Mouse (Mus musculus) myocyte (in vitro differentiated cells): ENCODE measurements at regions not wholly inside any gene's neighbourhood (a gene's known extent, or its start where the extent isn't known, plus 50 kb on each side); places are given as distances from the start of the nearest gene placed in this dataset.

Source experiments
- H3K27me3 ChIP-seq: one replicate; pipeline ENCODE4 v1.6.1; 2011; ENCODE audit not compliant: control insufficient read depth, insufficient read depth, insufficient read length
- H3K36me3 ChIP-seq: one replicate; pipeline ENCODE4 v1.6.1; 2011; ENCODE audit not compliant: control insufficient read depth, insufficient read depth
- H3K4me2 ChIP-seq: one replicate; pipeline ENCODE4 v1.6.1; 2011; ENCODE audit warnings: low read depth, control low read depth
- H3K4me3 ChIP-seq: one replicate; pipeline ENCODE4 v1.5.1; 2011; ENCODE audit warnings: mild to moderate bottlenecking, control low read depth, moderate library complexity
- H3K79me2 ChIP-seq: one replicate; pipeline ENCODE4 v1.6.1; 2011; ENCODE audit not compliant: control insufficient read depth, insufficient read depth
- H3ac ChIP-seq: one replicate; pipeline ENCODE4 v1.6.1; 2011; ENCODE audit not compliant: control insufficient read depth, insufficient read length
- CEBPB ChIP-seq: IDR thresholded peaks from 2 replicates; pipeline ENCODE4 v1.6.1; 2011; ENCODE audit warnings: mild to moderate bottlenecking, moderate library complexity; ENCODE audit not compliant: poor library complexity, insufficient read depth, severe bottlenecking
- E2F4 ChIP-seq: IDR thresholded peaks from one replicate; pipeline ENCODE4 v1.6.1; 2011; ENCODE audit warnings: mild to moderate bottlenecking, control low read depth, moderate library complexity; ENCODE audit not compliant: insufficient read depth
- MAX ChIP-seq: IDR thresholded peaks from one replicate; pipeline ENCODE4 v1.6.1; 2011; ENCODE audit warnings: low read depth, mild to moderate bottlenecking, control low read depth
- MYOD1 ChIP-seq, 3 experiments: IDR thresholded peaks; one replicate each; pipeline ENCODE4 v1.6.1; 2011; ENCODE audit warnings: control low read depth in 2 of 3, low read depth in 2 of 3, mild to moderate bottlenecking in 2 of 3, moderate library complexity in 1 of 3; ENCODE audit not compliant: insufficient read length in 2 of 3, control insufficient read depth in 1 of 3
- MYOG ChIP-seq, 3 experiments: IDR thresholded peaks; one replicate each; pipeline ENCODE4 v1.6.1; 2011; ENCODE audit warnings: control low read depth in 2 of 3, low read depth in 2 of 3, mild to moderate bottlenecking in 2 of 3; ENCODE audit not compliant: insufficient read length in 2 of 3, control insufficient read depth in 1 of 3, insufficient read depth in 1 of 3
- POLR2A ChIP-seq: IDR thresholded peaks from one replicate; pipeline ENCODE4 v1.6.1; 2011; ENCODE audit warnings: low read depth, mild to moderate bottlenecking, control low read depth, moderate library complexity; ENCODE audit not compliant: insufficient read length
- POLR2AphosphoS2 ChIP-seq: IDR thresholded peaks from one replicate; pipeline ENCODE4 v1.6.1; 2011; ENCODE audit warnings: low read depth, control low read depth; ENCODE audit not compliant: insufficient read length
- REST ChIP-seq: IDR thresholded peaks from one replicate; pipeline ENCODE4 v1.6.1; 2011; ENCODE audit warnings: mild to moderate bottlenecking, control low read depth, moderate library complexity; ENCODE audit not compliant: insufficient read depth, insufficient read length
- SRF ChIP-seq: IDR thresholded peaks from one replicate; pipeline ENCODE4 v1.6.1; 2011; ENCODE audit warnings: low read depth; ENCODE audit not compliant: control insufficient read depth, insufficient read length
- TCF12 ChIP-seq: IDR thresholded peaks from one replicate; pipeline ENCODE4 v1.6.1; 2011; ENCODE audit warnings: mild to moderate bottlenecking, control low read depth; ENCODE audit not compliant: poor library complexity, insufficient read depth, severe bottlenecking
- TCF3 ChIP-seq: IDR thresholded peaks from one replicate; pipeline ENCODE4 v1.6.1; 2011; ENCODE audit warnings: low read depth, control low read depth; ENCODE audit not compliant: insufficient read length
- USF1 ChIP-seq: IDR thresholded peaks from one replicate; pipeline ENCODE4 v1.6.1; 2011; ENCODE audit warnings: low read depth, mild to moderate bottlenecking, control low read depth, moderate library complexity

DNA sequence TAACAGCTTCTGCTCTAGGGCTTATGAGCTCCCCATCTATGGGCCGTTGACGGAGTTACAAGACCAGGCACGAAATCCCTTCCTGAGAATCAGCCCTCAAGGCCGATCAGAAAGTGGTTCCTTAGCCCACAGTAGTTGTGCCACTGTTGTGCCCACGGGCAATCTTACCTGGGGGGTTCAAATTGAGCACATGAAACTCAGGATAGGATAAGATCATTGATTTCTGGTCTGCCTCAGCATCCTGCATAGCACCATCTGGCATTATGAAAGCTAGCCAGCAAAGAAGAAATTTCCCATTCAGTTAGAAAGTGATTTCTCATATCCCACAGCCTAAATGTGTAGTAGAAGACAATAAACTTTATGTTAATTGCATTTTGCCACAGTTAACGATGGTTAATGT is 379.6 kb upstream of the Npvf start:
- no peak for TF ChIP-seq MAX
- no peak for TF ChIP-seq TCF3
- TF ChIP-seq POLR2A = no peak
- no peak for TF ChIP-seq REST
- TF ChIP-seq POLR2AphosphoS2 = no peak
- no peak for TF ChIP-seq USF1
- no peak for TF ChIP-seq E2F4
- no peak for TF ChIP-seq CEBPB
- no peak for TF ChIP-seq MYOD1 (IDR thresholded peaks at IDR 0.05; ENCODE audit: control insufficient read depth in 1 of 3, insufficient read length in 2 of 3, low read depth in 2 of 3)
- no peak for TF ChIP-seq SRF
- TF ChIP-seq TCF12 = no peak
- no peak for TF ChIP-seq MYOG (IDR thresholded peaks at IDR 0.05; ENCODE audit: control insufficient read depth in 1 of 3, insufficient read depth in 1 of 3, insufficient read length in 2 of 3, low read depth in 2 of 3)
- H3ac ChIP-seq = no peak overlapping the region

GRCm38 (mm10) chr6:51036074-51036473 is 381.8 kb upstream of the Npvf start:
- H3K27me3 ChIP-seq = no peaks in the 10 kb centered on the region
- H3K4me2 ChIP-seq = no peak overlapping the region
- no peaks in the 10 kb centered on the region for H3K36me3 ChIP-seq
- H3ac ChIP-seq = no peak overlapping the region
- H3K79me2 ChIP-seq = no peaks in the 10 kb centered on the region
- no peak overlapping the region for H3K4me3 ChIP-seq
- no peak for TF ChIP-seq MYOG (IDR thresholded peaks at IDR 0.05; ENCODE audit: control insufficient read depth in 1 of 3, insufficient read depth in 1 of 3, insufficient read length in 2 of 3, low read depth in 2 of 3)
- TF ChIP-seq SRF = no peak
- no peak for TF ChIP-seq USF1
- no peak for TF ChIP-seq TCF12
- no peak for TF ChIP-seq POLR2A
- TF ChIP-seq POLR2AphosphoS2 = no peak

More for the DNA sequence above, 379.6 kb upstream of the Npvf start:
- Histone ChIP-seq H3K79me2 (no peaks in the 10 kb centered on the region), H3K36me3 (no peaks in the 10 kb centered on the region), H3K4me3 (no peak overlapping the region), H3K4me2 (no peak overlapping the region), H3K27me3 (no peaks in the 10 kb centered on the region)

DNA sequence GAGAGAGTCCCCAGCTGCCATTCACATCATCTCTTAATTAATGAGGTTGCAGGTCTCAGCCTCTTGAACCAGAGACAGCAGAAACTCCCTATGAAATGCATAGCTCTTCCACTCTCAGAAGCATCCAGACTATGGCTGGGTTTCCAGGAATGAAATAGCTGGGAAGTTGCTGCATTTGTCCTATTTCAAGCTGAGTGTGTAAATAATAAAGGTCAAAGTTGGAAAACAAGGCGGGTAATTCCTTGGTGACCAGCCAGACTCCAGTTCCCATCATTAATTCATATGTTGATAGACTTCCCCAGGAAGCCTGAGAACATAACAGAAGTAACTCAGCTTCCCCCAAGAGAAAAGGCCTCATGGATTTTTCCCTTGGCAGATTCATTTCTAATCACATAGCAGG is 382.3 kb upstream of the Npvf start:
- Histone ChIP-seq H3ac (no peak overlapping the region), H3K27me3 (no peaks in the 10 kb centered on the region), H3K36me3 (no peaks in the 10 kb centered on the region), H3K4me2 (no peak overlapping the region), H3K79me2 (no peaks in the 10 kb centered on the region), H3K4me3 (no peak overlapping the region)
- TF ChIP-seq MAX (no peak), POLR2A (no peak), E2F4 (no peak), MYOG (IDR thresholded peaks at IDR 0.05; ENCODE audit: control insufficient read depth in 1 of 3, insufficient read depth in 1 of 3, insufficient read length in 2 of 3, low read depth in 2 of 3) (no peak), CEBPB (no peak), REST (no peak), SRF (no peak), TCF12 (no peak), TCF3 (no peak), USF1 (no peak), MYOD1 (IDR thresholded peaks at IDR 0.05; ENCODE audit: control insufficient read depth in 1 of 3, insufficient read length in 2 of 3, low read depth in 2 of 3) (no peak), POLR2AphosphoS2 (no peak)

DNA sequence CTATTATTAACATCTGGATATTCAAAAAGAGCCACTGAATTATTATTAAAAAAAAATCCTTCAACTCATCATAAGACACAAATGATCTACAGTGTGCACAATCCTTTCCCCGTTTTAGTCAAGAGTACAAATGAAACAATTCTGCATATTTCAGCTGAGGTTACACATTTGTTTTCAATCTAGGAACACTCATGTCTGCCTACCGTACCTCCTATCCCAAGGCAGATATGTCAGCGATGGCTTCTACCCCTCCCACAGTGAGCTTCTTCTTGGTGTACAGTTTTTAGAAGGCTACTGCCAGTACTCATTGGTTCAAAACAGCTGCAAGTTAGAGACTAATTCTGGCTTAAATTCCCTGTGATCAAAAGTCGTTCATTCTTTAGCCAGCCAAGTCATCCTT is 382.7 kb upstream of the Npvf start:
- Histone ChIP-seq H3K4me3 (no peak overlapping the region), H3K79me2 (no peaks in the 10 kb centered on the region)

GRCm38 (mm10) chr6:51039486-51040180 is 385.4 kb upstream of the Npvf start:
- Histone ChIP-seq H3ac (no peak overlapping the region), H3K27me3 (no peaks in the 10 kb centered on the region), H3K79me2 (no peaks in the 10 kb centered on the region), H3K4me3 (no peak overlapping the region), H3K36me3 (no peaks in the 10 kb centered on the region), H3K4me2 (no peak overlapping the region)
- TF ChIP-seq TCF3 (no peak), MAX (no peak), USF1 (no peak), E2F4 (no peak), SRF (no peak), MYOG (IDR thresholded peaks at IDR 0.05; ENCODE audit: control insufficient read depth in 1 of 3, insufficient read depth in 1 of 3, insufficient read length in 2 of 3, low read depth in 2 of 3) (no peak), TCF12 (no peak), POLR2A (no peak), REST (no peak)

More for the DNA sequence above, 382.7 kb upstream of the Npvf start:
- Histone ChIP-seq H3K4me2 (no peak overlapping the region), H3K36me3 (no peaks in the 10 kb centered on the region), H3ac (no peak overlapping the region), H3K27me3 (no peaks in the 10 kb centered on the region)
- no peak for TF ChIP-seq MYOD1 (IDR thresholded peaks at IDR 0.05; ENCODE audit: control insufficient read depth in 1 of 3, insufficient read length in 2 of 3, low read depth in 2 of 3)
- no peak for TF ChIP-seq POLR2AphosphoS2
